Mouse (Mus musculus): ENCODE data around the gene Gpatch4.
A peak's percentile ranks its signal among the peaks of the same experiment; 100 is the strongest.

The Gpatch4 gene

DNA sequence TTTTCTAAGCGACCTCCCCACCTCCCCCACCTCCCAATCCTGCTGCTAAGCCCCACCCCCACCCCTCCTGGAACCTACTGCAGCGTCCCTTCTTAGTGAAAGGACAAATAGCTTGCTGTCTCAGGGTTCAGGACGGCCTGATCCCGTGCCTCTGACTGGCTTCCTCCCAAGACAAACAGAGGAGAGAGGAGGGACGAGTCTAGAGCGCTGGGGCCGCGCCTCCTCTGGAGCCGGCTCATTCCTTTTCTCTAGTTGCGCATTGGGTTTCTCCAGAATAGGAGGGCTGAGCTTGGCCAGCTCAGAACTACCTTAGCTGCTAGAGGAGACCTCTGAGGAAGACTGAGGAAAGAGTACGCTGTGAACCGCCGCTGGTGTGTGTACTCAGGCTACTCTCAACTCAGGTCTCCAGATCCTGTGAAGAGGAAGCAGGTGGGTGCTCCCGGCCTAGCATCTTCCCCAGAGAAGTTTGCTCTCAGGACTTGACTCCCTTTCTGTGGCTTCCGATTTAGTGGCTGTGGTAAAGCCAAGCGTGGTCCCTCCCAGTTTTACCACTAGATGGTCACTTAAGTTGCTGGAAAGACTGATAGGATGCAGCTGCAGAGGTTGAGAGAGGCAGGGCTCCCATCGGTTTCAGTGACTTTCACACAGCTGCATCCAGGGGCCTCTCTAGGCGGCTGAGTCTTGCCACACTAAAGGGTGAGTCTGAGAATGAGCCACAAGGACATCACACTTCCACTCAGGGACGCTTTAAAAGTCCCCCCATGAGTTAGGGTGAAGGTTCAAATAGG lies 12.1 kb upstream of the Gpatch4 start:
- DNase-seq (ENCODE audit: low spot score in 2 of 2), result peak; percentile 28 to 48

DNA sequence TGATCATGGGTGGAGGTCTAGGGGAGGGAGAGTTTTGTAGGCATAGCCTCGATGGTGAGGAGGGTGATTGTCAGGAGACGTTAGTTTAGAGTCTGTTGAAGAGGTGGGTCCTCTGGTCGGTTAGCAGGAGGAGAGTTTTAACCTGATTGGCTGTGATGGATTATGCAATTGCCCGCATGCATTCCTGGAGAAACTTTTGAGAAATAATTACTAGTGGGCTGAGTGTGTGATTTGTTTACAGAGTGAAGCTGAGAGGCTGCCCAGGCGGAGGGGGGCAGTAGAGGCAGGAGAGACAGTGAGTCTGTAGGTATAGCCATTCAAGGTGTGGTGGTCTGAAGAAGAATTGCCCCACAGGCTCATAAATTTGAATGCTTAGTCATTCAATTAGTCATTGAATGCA lies 9.4 kb upstream of the Gpatch4 start:
- DNase-seq (ENCODE audit: low spot score in 2 of 2), result no peak

DNA sequence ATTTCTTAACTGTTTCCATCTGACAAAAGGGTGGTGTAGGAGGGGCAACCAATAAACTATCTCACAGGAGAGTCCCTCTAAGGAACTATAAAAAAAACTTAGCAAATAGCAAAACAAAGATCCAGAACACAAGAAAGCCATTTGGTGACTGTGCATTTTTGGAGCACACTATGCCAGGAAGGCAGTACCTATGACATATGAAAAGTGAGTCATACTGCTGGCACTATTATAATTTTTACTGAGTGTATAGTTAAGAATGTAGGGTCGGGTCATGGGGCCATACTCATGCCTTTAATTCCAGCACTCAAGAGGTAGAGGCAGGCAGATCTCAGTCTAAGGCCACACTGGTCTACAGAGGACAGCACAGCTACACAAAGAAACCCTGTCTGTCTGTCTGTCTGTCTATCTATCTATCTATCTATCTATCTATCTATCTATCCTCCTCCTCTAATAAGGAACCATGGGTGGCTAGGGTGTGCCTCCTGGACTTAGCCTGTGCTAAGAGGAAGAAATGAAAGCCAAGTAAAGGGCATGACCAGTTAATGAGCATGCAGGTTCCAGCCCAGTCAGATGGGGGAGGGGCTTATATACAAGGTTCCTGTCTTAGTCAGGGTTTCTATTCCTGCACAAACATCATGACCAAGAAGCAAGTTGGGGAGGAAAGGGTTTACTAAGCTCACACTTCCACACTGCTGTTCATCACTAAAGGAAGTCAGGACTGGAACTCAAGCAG lies 7.2 kb upstream of the Gpatch4 start:
- DNase-seq (ENCODE audit: low spot score in 2 of 2), result no peak

DNA sequence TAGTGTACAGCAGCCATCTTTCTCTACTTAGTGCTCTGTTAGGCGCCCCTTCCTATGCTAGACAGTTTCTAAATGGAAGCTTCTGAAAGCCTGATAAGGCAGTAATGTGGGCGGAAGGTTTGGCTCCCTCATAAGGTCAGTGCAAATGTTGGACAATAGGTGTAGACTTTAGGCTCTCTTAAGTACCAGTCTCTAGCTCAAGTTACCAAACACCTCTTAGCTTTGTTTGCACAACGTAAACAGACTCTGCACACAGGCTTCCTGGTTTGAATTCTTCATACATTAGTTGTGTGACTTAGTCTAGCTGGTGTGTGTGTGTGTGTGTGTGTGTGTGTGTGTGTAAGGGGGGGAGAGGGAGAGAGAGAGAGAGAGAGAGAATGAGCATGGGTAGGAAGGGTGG lies 6.6 kb downstream of the Gpatch4 start:
- DNase-seq (ENCODE audit: low spot score in 2 of 2), result no peak

DNA sequence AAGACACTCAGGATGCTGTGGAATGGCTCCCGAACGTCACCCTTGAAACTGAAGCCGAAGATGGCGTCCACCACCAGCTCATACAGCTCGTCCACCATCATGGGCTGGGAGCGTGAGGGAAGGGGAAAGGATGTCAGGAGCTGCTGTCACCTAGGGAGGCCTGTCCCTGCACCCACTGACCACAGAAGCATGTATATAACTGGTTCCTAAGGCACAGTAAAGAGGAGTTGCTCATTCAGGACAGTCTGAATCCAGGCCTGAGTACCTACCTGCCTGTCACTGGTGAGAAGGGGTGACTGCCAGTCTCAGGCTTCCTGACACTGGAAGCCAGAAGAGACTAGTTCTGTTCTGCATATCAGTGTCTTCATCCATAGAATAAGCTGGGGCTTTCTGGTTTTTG lies 14.1 kb downstream of the Gpatch4 start:
- DNase-seq (ENCODE audit: low spot score in 2 of 2), result no peak

DNA sequence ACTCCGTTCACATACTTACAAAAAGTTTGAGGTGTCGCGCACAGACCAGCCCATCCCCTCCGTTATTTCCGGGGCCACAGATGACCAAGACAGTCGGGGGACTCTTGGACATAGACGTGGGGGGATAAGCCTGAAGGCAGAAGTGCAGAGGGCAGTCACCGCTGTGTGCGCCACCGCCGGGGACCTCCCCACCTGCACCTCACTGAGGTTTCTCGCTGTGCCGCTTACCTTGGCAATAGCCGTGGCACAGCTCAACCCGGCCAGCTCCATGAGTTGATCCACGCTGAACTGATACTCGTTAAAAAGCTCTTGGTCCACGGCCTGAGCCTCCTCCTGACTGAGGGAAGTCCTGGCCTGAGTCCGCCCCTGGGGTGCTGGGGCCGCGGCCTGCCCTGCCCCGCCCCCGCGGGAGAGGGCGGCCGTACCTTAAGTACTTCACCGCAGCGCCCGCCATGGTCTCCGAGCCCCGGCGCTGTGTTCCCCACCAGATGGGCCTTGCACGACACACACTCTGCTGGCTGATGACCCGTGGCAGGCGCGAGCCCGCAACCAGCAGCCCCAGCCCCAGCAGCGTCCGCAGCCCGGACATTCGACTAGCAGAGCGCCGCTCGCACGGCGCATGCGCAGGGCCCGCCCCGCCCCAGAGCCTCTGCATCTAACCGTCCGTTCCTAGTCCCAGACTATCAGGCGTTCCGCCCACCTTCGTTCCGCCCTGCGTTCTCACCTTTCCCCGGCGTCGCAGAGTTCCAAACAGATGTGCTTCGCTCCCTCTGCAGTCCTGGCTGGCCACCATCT lies 15.2 kb downstream of the Gpatch4 start, which contains the start of gene Naxe:
Gene Naxe, minus strand, starts transcription at position 594 of the 795 bp plus-strand sequence.
- DNase-seq (ENCODE audit: low spot score in 2 of 2), result peak; percentile 72 to 82

DNA sequence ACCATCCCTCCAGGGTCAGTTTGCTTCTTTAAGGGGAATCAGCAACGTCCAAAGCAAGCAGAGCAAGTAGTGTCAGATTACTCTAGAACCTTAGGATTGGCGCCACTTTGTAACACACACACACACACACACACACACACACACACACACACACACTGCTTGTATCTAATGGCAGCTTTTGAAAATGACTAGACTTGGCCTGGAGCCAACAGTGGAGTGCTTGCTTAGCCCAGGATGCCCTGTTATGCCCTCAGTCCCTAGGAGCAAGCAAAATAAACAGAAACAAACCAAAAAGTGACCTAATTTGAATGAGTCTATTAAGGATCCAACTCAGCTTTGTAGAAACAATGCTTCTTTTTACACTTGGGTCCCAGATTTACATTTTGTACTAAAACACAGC lies 25.5 kb downstream of the Gpatch4 start:
- no peak for DNase-seq (ENCODE audit: low spot score in 2 of 2)

DNA sequence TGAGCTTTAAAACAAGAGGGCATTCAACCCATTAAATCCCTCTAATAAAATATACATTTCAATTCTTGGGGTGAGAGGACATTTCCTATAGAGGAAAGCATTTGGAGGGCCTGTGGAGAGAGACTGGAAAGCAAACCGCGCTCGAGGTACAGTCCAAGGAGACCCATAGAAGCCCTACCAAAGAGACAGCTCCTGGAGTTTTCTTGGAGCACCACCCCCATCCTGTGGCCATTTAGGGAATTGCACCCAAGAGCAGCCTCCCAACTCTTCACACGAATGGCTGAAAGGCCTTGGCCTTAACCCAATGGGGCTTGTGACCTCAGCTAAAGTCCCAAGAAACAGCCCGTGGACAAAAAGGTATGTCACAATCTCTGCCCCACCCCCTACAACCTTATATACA lies 28.9 kb downstream of the Gpatch4 start:
- DNase-seq (ENCODE audit: low spot score in 2 of 2), result peak; percentile 78 to 85

DNA sequence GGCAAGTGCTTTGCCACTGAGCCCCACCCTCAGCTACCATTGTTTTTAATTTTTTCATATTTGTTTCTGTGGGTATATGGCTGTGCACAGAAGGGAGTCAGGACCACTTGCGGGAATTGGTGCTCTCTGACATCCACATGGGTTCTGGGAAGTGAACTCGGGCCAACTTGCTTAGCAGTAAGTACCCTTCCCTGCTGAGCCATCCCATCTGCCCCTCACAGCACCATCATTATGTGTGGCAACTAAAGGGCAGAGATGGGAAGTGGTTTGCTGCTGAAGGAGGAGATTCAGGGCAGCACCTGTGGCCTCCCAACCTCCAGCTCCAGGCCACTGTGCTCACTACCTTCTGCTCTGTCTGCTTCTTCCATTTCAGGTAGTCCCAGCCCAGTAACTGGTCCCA lies 30.7 kb downstream of the Gpatch4 start:
- no peak for DNase-seq (ENCODE audit: low spot score in 2 of 2)

DNA sequence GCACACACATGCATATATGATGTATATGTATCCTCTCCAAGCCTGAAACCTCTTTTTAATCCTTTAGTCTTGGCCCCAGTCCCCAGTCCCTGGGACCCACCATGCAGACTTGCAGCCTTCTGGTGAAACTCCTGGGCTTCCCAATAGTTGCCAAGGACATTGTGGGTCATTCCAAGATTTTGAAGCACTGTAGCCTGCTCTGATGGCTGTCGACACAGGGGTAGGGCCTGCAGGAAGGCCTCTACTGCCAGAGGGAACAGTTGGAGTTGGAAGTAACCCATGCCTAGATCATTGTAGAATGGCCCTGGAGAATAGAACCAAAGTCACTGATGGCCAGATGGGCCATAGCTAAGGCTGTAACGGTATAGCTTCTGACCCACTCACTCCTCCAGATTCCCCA lies 31.4 kb downstream of the Gpatch4 start:
- DNase-seq (ENCODE audit: low spot score in 2 of 2), result no peak

DNA sequence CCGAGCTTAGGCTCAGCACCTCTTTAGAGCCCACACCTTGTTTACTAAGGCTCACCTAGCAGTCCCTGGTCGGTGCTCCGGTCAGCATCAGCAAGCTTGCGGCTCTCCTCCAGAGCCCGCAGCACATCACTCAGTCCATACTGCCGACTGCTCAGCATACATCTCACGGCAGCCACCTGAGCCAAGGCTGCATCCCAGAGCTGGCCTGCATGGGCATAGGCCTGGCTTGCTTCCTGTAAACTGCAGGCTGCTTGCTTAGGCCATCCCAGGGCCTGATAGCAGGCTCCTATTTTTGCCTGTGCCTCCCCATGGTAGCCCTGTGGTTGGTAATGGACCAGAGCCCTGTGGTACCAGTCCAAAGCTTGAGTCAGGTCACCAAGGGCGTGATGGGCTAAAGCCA lies 31.9 kb downstream of the Gpatch4 start:
- no peak for DNase-seq (ENCODE audit: low spot score in 2 of 2)

DNA sequence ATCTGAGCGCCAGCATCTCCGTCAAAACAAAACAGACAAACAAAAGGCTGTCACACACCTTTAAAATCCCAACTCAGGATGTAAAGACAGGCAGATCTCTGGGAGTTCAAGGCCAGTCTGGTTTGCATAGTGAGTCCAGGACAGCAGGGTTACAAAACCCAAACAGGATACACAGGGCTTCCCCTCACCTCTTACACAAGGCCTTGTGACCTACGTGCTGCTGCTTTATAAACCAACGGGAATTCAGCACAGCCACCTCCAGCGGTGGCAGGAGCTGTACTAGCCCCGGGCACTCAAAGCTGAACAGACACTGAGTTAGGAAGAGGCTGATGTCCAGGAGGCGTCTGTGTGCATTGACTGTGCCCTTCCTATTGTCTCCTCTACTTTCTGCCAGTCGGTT lies 34.5 kb downstream of the Gpatch4 start:
- DNase-seq (ENCODE audit: low spot score in 2 of 2), result no peak

DNA sequence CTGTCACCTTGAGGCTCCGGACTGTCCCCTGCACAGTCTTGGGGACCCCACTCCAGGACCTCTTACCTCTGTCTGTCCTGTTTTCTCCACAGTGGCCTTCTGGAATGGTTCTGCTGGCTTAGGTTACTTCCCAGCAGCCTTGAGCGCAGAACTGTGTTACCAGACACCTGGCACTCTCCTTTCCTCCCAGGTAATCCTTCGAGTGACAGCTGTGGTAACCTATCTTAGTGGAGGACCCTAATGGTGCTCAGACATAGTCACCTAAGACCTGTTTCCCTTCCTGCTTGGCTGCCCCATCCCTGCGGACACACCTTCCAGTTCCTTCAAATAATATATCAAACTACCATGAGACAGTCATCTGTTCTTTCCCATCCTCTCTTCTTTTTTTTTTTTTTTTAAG lies 35.3 kb downstream of the Gpatch4 start, which contains the start of gene Ttc24:
Gene Ttc24, minus strand, starts transcription at position 101 of the 400 bp plus-strand sequence.
- no peak for DNase-seq (ENCODE audit: low spot score in 2 of 2)

DNA sequence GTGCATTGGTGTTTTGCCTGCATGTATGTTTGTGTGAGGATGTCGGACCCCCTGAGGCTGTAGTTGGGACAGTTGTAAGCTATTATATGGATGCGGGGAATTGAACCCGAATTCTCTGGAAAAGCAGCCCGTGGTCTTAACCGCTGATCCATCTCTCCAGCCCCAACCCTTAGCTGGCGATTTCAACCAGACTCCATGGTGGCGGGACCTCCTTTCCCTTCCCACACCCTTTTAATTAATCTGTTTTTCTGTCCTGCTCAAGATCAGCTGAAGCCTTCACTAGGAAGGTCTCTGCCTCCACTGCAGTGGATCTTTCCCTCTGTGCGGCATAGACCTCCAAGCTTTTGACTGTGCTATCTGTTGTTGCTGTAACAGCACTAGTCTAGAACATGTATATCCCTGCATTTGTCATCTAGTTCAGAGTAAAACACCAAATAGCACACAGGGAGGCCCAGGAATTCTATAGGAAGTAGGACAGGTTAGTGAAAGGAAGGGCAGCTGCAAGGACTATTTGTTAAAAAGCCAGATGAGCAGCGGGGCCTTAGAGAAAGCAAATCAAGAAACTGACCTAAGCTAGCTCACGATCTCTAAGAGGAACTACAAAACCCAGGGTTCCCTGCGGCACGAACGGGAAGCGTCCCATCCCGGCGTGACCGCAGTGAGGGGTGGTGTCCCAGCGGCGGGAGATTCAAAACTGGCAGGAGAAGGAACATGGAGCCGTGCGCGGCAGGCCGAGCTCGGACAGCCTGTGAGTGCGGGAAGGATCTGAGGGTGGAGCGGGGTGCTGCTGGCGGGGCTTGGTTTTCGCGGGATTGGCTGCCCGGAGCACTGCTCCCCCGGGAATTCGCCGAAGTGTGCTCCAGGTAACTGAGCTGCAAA lies 38.7 kb downstream of the Gpatch4 start, which contains the start of gene Iqgap3:
Gene Iqgap3, plus strand, starts transcription at position 627 of the 879 bp plus-strand sequence.
- peak; percentile 77 to 89 for DNase-seq (ENCODE audit: low spot score in 2 of 2)

DNA sequence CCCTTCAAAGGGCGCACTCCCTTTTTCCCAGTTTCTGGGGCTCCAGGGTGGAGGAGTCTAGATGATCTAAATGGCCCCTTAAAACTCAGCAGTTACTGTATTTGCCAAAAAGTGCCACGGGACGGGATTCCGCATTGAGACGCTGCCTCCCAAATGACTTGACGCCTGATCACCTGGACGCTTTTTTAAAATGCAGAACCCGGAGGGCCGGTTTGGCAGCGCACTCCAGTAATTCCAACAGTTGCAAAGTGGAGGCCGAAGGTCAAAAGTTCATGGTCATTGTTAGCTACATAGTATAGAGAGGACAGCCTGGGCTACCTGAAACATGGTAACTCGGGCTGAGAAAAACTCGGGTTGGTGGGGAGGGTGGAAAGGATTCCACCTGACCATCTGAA lies 39.3 kb downstream of the Gpatch4 start:
- DNase-seq (ENCODE audit: low spot score in 2 of 2), result no peak

DNA sequence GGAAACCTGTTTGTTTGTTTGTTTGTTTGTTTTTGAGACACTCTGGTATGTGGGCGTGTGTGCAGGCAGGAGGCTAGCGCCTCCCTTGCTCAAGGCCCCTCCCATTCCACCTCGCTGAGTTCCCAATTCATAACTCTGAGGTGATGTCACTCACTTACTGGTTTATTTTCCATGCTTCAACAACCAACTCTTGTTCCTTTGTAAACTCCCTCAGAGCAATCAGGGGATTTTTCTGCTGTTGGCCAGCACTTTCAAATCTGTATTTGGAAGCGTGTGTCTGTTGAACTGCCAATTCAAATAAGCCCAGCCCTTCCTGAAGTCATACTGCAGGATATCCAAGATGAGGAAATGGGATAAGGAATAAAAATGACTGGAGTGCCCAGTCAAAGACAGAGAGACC lies 39.8 kb downstream of the Gpatch4 start:
- no peak for DNase-seq (ENCODE audit: low spot score in 2 of 2)

DNA sequence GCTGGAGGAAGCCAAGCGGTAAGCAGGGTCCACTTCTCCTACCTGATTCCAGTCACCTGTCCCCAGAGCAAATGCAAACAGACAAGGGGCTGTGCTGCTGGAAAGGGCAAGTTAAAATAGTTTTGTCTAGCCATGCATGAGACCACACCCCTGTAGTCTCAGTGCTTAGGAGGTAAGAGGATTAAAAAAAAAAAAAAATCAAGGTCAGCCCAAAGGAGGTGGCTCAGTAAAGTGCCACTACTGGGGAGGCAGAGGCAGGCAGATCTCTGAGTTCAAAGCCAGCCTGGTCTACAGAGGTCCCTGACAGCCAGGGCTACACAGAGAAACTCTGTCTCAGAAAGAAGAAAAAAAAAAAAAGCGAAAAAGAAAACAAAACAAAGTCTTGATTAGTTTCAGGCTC lies 41.1 kb downstream of the Gpatch4 start:
- no peak for DNase-seq (ENCODE audit: low spot score in 2 of 2)

DNA sequence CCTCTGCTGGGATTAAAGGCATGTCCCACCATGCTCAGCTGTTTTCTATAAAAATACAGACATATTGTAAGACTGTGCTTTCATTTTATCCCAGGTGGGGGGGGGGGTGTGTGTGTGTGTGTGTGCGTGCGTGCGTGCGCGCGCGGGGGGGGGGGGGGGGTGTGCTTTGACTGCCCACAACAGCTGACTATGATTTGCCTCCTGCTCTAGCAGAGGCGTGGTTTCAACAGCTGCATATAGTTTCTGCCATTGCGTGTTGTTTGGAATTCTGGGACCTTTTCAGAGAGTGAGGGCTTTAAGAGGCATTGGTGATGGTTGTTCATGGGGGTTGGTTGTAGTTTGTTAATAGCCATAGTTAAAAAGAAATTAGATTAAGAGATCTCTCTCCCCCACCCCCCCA lies 42.6 kb downstream of the Gpatch4 start:
- DNase-seq (ENCODE audit: low spot score in 2 of 2), result no peak

DNA sequence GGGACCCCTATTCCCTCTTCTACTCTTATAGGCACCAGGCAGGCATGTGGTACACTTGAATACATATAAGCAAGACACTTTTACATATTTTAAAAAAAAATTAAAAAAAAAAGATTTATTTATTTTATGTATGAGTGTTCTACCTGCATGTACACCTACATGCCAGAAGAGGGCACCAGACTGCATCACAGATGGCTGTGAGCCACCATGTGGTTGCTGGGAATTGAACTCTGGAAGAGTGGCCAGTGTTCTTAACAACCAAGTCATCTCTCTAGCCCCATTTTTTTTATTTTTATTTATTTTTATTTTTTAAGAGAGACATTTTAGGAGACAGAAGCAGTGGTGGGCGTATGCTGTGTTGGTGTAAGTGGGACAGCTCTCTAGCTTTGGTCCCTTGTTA lies 44.8 kb downstream of the Gpatch4 start:
- peak in 1 of 2 experiments; percentile 14 for DNase-seq (ENCODE audit: low spot score in 2 of 2)

DNA sequence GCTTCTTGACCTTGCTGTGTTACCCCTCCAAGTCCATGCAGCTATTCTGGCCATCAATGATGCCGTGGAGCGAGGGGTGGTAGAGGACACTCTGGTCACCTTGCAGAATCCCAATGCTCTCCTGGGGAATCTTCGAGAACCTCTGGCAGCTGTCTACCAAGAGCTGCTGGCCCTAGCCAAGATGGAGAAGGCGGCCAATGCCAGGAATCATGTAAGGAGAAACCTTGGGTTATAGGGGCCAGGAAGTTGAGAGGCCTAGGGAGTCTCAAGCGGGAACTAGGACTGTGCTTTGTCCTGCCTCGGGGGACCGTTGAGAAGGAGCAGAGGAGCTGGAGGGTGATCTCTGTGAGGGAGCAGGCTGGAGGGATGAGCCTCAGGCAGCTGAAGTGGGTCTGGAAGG lies 47.2 kb downstream of the Gpatch4 start:
- DNase-seq (ENCODE audit: low spot score in 2 of 2), result no peak

DNA sequence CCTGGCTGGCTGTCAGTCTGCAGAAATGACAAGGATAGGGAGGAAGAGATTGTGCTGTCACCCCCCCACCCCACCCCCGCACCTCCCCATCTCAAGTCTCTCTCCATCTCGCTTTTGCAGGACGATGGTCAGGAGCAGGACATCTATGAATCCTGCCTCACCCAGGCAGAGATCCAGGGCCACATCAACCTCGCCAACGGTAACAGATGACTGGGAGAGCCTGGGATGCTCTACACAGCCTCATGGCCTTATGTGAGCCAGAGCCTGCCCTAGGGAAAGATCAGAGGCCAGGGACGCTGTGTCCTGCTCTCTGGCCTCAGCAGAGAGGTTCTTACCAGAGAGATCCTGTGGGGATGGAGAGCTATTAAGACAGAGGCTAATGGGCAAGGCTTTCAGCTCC lies 47.7 kb downstream of the Gpatch4 start:
- DNase-seq (ENCODE audit: low spot score in 2 of 2), result no peak

All from urinary bladder, postnatal 36 days (tissue).